Mouse (Mus musculus) layer of hippocampus, adult 8-10 months (tissue): Measurements from ENCODE around the gene Galm. TPM values are rescaled to one million over a fixed set of nuclear protein-coding genes. Genes with fewer than 3 reads are reported as not detected.

Experiments
- DNase-seq, 2 experiments: peaks; one replicate each; pipeline ENCODE4 v3.0.0; 2022; ENCODE audit warnings: low spot score in 2 of 2
- total RNA-seq, 4 experiments: library from RNA; stranded (reverse); gene quantifications; 2 replicates each; pipeline ENCODE4 v1.2.4; 2022

Gene Galm
- total RNA-seq = 1 to 10 TPM; 4.4 to 5.4 (median 4.9) TPM

GRCm38 (mm10) chr17:80127331-80128251 lies at the start of gene Galm:
Gene Galm, plus strand, starts transcription at chr17:80127471.
- peak; percentile 18 to 29 for DNase-seq

DNA sequence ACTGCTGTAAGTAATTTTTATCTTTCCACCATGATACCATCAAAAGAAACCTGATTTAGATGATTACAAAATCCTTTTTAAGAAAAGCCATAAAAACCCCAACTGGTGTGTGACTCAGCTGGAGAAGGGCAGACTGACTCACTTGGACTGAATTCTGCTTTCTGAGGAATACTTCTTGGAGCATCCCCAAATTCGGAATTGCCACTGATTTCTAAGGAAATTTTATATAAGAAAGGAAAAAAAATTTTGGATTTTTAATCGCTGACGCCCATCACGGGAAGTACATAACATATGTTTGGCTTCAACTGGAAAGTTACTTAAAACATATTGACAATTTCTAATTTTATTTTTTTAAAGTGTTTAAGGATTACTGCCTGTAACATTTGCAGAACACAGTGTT lies 48.5 kb upstream of the Galm start:
- DNase-seq = no peak

- no peak for DNase-seq
Observed at GRCm38 (mm10) chr17:80083223-80083622, 44.0 kb upstream of the Galm start.

- DNase-seq = peak; percentile 65 to 66
Observed at GRCm38 (mm10) chr17:80084424-80084823, 42.8 kb upstream of the Galm start.

- DNase-seq = no peak
Observed at GRCm38 (mm10) chr17:80086591-80086990, 40.7 kb upstream of the Galm start.

GRCm38 (mm10) chr17:80088168-80088567 lies 39.1 kb upstream of the Galm start:
- DNase-seq = no peak

- DNase-seq = no peak
Observed at GRCm38 (mm10) chr17:80090551-80090950, 36.7 kb upstream of the Galm start.

DNA sequence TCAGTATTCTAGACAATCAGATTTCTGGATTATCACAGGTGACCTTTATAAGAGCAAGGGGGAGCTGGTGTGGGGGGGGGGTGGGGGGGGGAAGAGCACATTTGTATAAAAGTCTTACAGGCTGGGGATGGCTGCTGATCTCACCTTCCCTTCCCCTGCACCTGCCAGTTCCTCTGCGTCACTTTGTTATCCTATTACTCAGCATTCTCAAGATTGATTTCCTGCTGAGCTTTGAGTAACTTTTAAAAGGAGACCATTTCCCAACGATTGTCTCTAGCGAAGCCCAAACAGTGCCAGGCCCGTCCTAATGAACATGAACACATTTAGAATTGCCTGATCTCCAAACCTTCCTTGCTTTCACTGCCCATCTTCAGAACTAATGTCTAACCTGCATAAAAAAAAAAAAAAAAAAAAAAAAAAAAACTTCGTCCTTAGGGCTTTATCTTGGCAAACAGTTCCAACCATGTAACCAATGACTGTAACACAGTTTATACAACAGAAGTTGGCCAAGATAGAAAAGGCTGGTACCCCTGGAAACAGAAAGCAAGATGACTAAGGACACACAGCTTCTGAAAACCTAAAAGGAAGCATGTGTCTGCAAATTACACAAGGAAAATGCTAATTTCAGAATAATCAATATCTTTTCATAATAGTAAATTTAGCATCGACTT lies 35.3 kb upstream of the Galm start:
- DNase-seq = no peak

DNA sequence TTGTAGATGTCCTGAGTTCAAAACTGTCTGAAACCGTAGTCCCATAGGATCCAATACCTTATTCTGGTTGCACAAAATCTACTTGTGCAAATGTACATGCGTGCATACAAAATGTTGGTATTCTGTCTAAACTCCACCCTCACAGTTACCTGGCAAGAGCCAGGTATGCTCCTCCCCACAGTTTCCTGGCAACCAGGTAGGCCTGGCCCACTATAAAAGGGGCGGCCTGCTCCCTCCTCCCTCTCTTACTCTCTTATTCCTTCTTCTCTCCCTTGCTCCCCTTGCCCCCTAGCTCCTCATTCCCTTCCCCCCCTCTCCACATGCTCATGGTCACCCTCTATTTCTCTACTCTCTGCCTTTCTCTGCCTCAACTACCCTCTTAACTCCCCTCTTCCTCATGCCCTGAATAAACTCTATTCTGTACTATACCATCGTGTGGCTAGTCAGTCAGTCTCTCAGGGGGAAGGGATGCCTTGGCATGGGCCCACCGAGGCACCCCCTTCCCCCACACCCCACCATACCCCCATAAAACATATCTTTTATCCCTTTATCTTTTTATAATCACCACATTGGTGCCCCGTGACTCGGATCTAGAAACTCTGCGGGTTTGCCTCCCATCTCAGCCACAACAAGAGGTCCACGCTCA lies 31.9 kb upstream of the Galm start:
- no peak for DNase-seq

- DNase-seq = peak; percentile 39 to 44
Observed at GRCm38 (mm10) chr17:80096043-80096719, 31.1 kb upstream of the Galm start.

- DNase-seq = no peak
Observed at GRCm38 (mm10) chr17:80096720-80097114, 30.6 kb upstream of the Galm start.

DNA sequence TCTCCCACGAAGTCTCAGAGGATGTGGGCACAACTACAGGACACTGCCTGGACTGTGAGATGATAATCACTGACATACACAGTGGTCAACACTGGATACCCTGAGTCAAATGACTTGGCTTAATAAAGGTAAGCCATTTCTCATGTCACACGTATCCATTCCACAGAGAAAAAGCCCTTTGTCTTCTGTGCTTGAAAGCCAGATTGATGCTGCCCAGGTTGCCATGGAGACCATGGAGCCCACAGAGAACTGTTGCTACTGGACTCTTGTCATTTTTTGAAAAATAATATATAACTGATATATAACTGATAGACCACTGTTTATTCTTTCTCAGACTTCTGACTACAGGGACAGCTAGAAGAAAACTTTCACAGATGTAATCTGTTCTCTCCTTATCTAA lies 30.1 kb upstream of the Galm start:
- DNase-seq = peak in 1 of 2 experiments; percentile 23

GRCm38 (mm10) chr17:80099823-80100222 lies 27.4 kb upstream of the Galm start:
- DNase-seq = no peak

DNA sequence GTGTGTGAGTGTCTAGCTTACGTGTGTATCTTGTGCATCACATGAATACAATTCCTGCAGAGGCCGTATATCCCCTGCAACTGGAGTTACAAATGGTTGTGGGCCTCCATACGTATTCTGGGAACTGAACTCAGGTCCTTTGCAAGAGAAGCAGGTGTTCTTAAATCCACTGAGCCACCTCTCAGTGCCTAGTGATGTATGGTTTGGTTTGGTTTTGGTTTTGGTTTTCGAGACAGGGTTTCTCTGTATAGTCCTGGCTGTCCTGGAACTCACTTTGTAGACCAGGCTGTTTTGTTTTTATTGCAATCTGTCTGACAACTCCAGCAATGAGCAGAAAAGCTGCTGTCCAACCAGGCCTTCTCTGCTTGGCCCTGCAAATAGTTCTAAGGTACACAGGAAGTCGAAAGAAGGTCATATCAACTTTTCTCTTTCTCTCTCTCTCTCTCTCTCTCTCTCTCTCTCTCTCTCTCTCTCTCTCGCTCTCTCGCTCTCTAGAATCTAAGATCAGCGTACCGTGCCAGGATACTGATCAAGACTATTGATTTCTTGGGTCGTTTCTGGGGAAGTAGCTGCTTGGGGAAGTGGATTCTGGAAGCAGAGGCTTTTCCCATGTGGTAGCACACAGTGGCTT lies 21.8 kb upstream of the Galm start:
- no peak for DNase-seq

DNA sequence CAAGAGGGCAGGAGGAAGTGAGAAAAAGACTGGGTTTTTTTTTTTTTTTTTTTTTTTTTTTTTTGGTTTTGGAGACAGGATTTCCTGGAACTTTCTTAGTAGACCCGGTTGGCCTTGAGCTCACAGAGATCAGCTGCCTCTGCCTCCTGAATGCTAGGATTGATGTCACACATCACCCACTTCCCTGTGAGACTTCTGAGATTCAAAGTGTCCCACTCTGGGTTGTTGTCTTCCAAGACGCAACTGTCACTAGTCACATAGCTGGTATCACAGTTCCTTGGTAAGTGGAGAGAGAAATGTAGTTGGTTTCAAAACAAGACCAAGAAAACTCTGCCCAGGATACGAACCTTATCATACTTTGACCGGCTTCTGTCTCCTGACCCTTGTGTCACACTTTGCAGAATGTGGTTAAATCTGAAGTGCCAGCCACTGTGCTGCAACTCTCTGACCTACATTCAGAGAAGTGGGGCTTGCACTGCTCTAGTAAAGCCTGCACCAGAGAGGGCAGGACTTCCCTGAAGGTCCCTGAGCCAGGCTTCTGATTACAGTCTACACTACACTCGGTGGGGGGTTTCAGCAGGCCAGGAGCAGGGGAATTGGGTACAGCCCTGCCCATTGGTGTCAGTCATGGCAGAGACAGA lies 14.5 kb upstream of the Galm start:
- no peak for DNase-seq

GRCm38 (mm10) chr17:80113468-80113867 lies 13.8 kb upstream of the Galm start:
- no peak for DNase-seq

DNA sequence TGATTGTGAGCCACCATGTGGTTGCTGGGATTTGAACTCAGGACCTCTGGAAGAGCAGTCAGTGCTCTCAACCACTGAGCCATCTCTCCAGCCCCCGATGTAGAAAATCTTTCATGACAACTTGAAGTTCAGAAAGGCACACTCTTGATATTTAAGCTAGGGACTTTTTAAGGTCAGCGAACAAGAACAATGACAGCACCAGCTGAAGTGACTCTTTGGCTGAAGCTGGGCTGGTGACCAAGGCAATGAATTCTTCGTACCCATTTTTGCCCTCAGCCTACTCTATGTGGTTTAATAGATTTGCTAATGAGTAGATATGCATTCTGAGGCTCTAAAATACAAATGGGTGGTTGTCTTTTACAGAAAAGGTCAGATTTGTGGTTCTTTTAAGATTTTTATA lies 6.9 kb upstream of the Galm start:
- DNase-seq = no peak

- no peak for DNase-seq
Observed at GRCm38 (mm10) chr17:80121833-80122232, 5.4 kb upstream of the Galm start.

DNA sequence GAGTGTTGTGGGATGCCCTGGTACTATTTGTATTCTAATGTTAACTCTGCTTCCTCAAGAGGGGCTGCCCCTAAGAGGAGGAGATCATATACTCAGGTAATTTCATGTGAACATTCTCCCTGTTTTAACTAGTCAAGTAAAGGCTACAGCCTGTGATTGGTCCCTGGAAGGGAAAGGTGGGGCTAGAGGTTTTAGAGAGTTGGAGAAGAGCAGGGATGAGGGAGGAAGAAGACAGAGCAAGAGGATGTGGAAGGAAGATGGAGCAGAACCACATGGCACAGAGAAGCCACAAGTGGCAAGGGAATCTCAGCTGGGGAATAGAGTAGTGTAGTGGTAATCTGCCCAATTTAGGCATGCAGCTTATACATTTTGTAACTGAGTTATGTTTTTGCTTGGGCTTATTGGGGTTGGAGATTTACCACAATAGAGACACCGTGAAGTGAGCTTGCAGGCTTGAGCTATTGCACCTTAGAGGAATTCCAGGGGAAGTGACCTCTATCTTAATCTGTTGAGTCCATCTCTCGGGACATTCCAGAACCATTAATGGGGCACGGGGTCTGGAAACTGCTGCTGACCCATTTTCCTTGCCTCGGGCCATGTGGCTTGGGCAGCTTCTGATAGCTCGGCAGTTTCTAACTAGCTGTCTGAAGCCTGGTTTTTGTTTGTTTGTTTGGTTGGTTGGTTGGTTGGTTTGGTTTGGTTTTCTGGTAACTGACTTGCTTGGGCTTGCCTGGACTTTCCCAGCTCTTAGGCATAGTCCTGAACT lies 2.1 kb upstream of the Galm start:
- DNase-seq = no peak

GRCm38 (mm10) chr17:80126166-80126565 lies 1.1 kb upstream of the Galm start:
- DNase-seq = no peak
